Mouse (Mus musculus) frontal cortex, postnatal 10 days (tissue): Measurements from ENCODE around the gene Rph3al.

ENCODE experiments used
- DNase-seq, 2 experiments: peaks; one replicate each; pipeline ENCODE4 v3.0.0; 2022; ENCODE audit warnings: low spot score in 2 of 2, mixed read lengths in 1 of 2

Rph3al gene

GRCm38 (mm10) chr11:75907406-75907805, 30.8 kb downstream of the Rph3al start:
- no peak for DNase-seq

GRCm38 (mm10) chr11:75906556-75906955, 31.7 kb downstream of the Rph3al start:
- no peak for DNase-seq

GRCm38 (mm10) chr11:75904982-75905381, 33.2 kb downstream of the Rph3al start:
- no peak for DNase-seq

GRCm38 (mm10) chr11:75904501-75904900, 33.7 kb downstream of the Rph3al start:
- DNase-seq: no peak

- no peak for DNase-seq
Measured at GRCm38 (mm10) chr11:75903486-75903885, 34.7 kb downstream of the Rph3al start.

GRCm38 (mm10) chr11:75901339-75901738, 36.9 kb downstream of the Rph3al start:
- no peak for DNase-seq

- no peak for DNase-seq
Measured at GRCm38 (mm10) chr11:75899676-75900075, 38.6 kb downstream of the Rph3al start.

- DNase-seq: no peak
Measured at GRCm38 (mm10) chr11:75898532-75898931, 39.7 kb downstream of the Rph3al start.

- no peak for DNase-seq
Measured at GRCm38 (mm10) chr11:75894791-75895420, 43.3 kb downstream of the Rph3al start.

GRCm38 (mm10) chr11:75893956-75894355, 44.3 kb downstream of the Rph3al start:
- DNase-seq: no peak

- no peak for DNase-seq
Measured at GRCm38 (mm10) chr11:75887349-75887748, 50.9 kb downstream of the Rph3al start.

- no peak for DNase-seq
Measured at GRCm38 (mm10) chr11:75881234-75881633, 57.0 kb downstream of the Rph3al start.

- no peak for DNase-seq
Measured at GRCm38 (mm10) chr11:75880064-75880463, 58.2 kb downstream of the Rph3al start.

- no peak for DNase-seq
Measured at GRCm38 (mm10) chr11:75878460-75878859, 59.8 kb downstream of the Rph3al start.

GRCm38 (mm10) chr11:75876043-75876780, 62.0 kb downstream of the Rph3al start:
- no peak for DNase-seq

GRCm38 (mm10) chr11:75871688-75872087, 66.5 kb downstream of the Rph3al start:
- no peak for DNase-seq

- DNase-seq: no peak
Measured at GRCm38 (mm10) chr11:75870947-75871346, 67.3 kb downstream of the Rph3al start.

GRCm38 (mm10) chr11:75870386-75870785, 67.8 kb downstream of the Rph3al start:
- no peak for DNase-seq

GRCm38 (mm10) chr11:75869898-75870297, 68.3 kb downstream of the Rph3al start:
- DNase-seq: peak; percentile 62 to 78

- no peak for DNase-seq
Measured at GRCm38 (mm10) chr11:75866861-75867260, 71.4 kb downstream of the Rph3al start.

GRCm38 (mm10) chr11:75865859-75866258, 72.4 kb downstream of the Rph3al start:
- DNase-seq: no peak

GRCm38 (mm10) chr11:75865253-75865619, 73.0 kb downstream of the Rph3al start:
- DNase-seq: no peak

GRCm38 (mm10) chr11:75864529-75865252, 73.5 kb downstream of the Rph3al start:
- no peak for DNase-seq
